In genomic region chr10:126531368-126531767, GRCm38 (mm10) we compare ENCODE assay signal across 9 mouse cellular contexts.
A peak's percentile ranks its signal among the peaks of the same experiment; 100 is the strongest.
DNase-seq lines count a peak whose midpoint lies in the region; ATAC-seq and TF ChIP-seq lines count a peak whose summit lies in the region.
"Had no signal": no experiment of that assay in that cellular context is flagged by ENCODE, and none has a peak within 500 bp of the region (broad histone marks: within the 10 kb centered on the region; RNA-seq: fewer than 3 reads in every experiment).

No protein-coding gene starts in this region.

- no peaks in the 10 kb centered on the region for H3K4me1 ChIP-seq in liver, embryonic 14.5 days (replicated peaks; ENCODE audit: control insufficient read depth in 2 of 2, insufficient read depth in 2 of 2, low read length in 1 of 2)
- H3K4me1 ChIP-seq: limb, embryonic 15.5 days had no signal

- intact Hi-C loops in gastrocnemius, postnatal 14 days (cut with DNase I; ENCODE audit: low total_unique reads), result loop anchor here (10.0 kb wide), 1 partner anchor 747 kb away; no protein-coding TSS in a partner anchor

- TF ChIP-seq EP300 in liver, embryonic 14.5 days (IDR thresholded peaks at IDR 0.05; ENCODE audit: low read depth), result no peak

- no peak for ATAC-seq in liver, embryonic 14.5 days (ENCODE audit: insufficient read depth)

- no peaks in the 10 kb centered on the region for H3K36me3 ChIP-seq in liver, embryonic 14.5 days (replicated peaks; ENCODE audit: control insufficient read depth, insufficient read depth, low read depth)
- H3K36me3 ChIP-seq: limb, embryonic 15.5 days had no signal

- peak; percentile 32; the same call in 1 of the 2 replicates for TF ChIP-seq CTCF in liver, embryonic 14.5 days (IDR thresholded peaks at IDR 0.05; ENCODE audit: low read depth)

- WGBS in liver, embryonic 14.5 days (ENCODE audit: insufficient replicate concordance), result 69% methylated on average over 1 of the region's 1 CpGs

- no peak overlapping the region for H3K4me3 ChIP-seq in liver, embryonic 14.5 days (ENCODE audit: insufficient read depth in 1 of 2, low read depth in 2 of 2, low read length in 2 of 2)
- H3K4me3 ChIP-seq: limb, embryonic 15.5 days had no signal

- H3K27ac ChIP-seq in liver, embryonic 14.5 days, result no peak overlapping the region
- H3K27ac ChIP-seq: limb, embryonic 15.5 days had no signal

- no peaks in the 10 kb centered on the region for H3K27me3 ChIP-seq in liver, embryonic 14.5 days (ENCODE audit: control insufficient read depth, insufficient read depth, low read length)
- H3K27me3 ChIP-seq: limb, embryonic 15.5 days had no signal

- H3K4me2 ChIP-seq in liver, embryonic 14.5 days (ENCODE audit: low read depth), result no peak overlapping the region
- H3K4me2 ChIP-seq: limb, embryonic 15.5 days had no signal

- no peaks in the 10 kb centered on the region for H3K9me3 ChIP-seq in liver, embryonic 14.5 days (ENCODE audit: control insufficient read depth, low read length)
- H3K9me3 ChIP-seq: limb, embryonic 15.5 days had no signal

- peak; percentile 7 for DNase-seq in gastrocnemius, adult 18-20 months (ENCODE audit: low spot score)
- DNase-seq in gastrocnemius, postnatal 14 days, result no peak
- peak in 1 of 3 experiments; percentile 1 for DNase-seq in liver, embryonic 14.5 days (ENCODE audit: low read depth in 3 of 3, low spot score in 3 of 3)
- DNase-seq in liver (no peak), NIH3T3 (ENCODE audit: low read depth) (peak; percentile 72)
- peak; percentile 48 for DNase-seq in forelimb bud, embryonic 11.5 days (ENCODE audit: low read depth, low spot score)
- DNase-seq in retina, postnatal 1 day, result peak; percentile 63
- no peak for DNase-seq in yolk sac, embryonic 10.5 days (ENCODE audit: low spot score)

- H3K9ac ChIP-seq in liver, embryonic 14.5 days (replicated peaks), result no peak overlapping the region
- H3K9ac ChIP-seq: limb, embryonic 15.5 days had no signal

Comparison
In these comparisons a context has a peak if more than half of its experiments do, and no peak if none do; other contexts are left out.
1. DNase-seq: peak in gastrocnemius, adult 18-20 months (single experiment), NIH3T3 (single experiment), forelimb bud, embryonic 11.5 days (single experiment) and retina, postnatal 1 day (single experiment); none in gastrocnemius, postnatal 14 days (single experiment), liver (single experiment) and yolk sac, embryonic 10.5 days (single experiment).